Mouse (Mus musculus) embryonic facial prominence, embryonic 10.5 days (tissue): ENCODE data around the gene Runx3. TPM values are rescaled to one million over a fixed set of nuclear protein-coding genes. Genes with fewer than 3 reads are reported as not detected.

Source experiments
- DNase-seq: peaks from one replicate; pipeline ENCODE4 v3.0.0-alpha.2; 2017; ENCODE audit warnings: low spot score
- H3K27ac ChIP-seq: fragments of 300-500 bp; sonication (generic); replicated peaks from 2 replicates; pipeline ENCODE4 v1.5.1; 2016; ENCODE audit warnings: mild to moderate bottlenecking
- H3K27me3 ChIP-seq: fragments of 300-500 bp; sonication (generic); replicated peaks from 2 replicates; pipeline ENCODE4 v1.6.1; 2016; ENCODE audit warnings: low read depth, mild to moderate bottlenecking; ENCODE audit not compliant: poor library complexity, severe bottlenecking
- H3K36me3 ChIP-seq: fragments of 300-500 bp; sonication (generic); replicated peaks from 2 replicates; pipeline ENCODE4 v1.6.1; 2016; ENCODE audit warnings: mild to moderate bottlenecking, moderate library complexity
- H3K4me1 ChIP-seq: fragments of 300-500 bp; sonication (generic); 2 replicates; pipeline ENCODE4 v1.6.1; 2016
- H3K4me3 ChIP-seq: fragments of 300-500 bp; sonication (generic); 2 replicates; pipeline ENCODE4 v1.5.1; 2016; ENCODE audit warnings: mild to moderate bottlenecking, moderate library complexity
- H3K9me3 ChIP-seq: fragments of 300-500 bp; sonication (generic); 2 replicates; pipeline ENCODE4 v1.6.1; 2016; ENCODE audit warnings: mild to moderate bottlenecking
- WGBS: fragments of 180-500 bp; shearing (Covaris S2); methylation state at CpG from one replicate; pipeline ENCODE4 v1.1.7; 2016; 5-methylcytosine and 5-hydroxymethylcytosine counted together
- polyA plus RNA-seq: library from polyadenylated mRNA; unstranded; fragments of >200 nt; fragmentation: Nextera tagmentation; extraction: Ambion mirVana; gene quantifications from 2 replicates; pipeline ENCODE4 v1.2.1, GENCODE M21; 2016

Runx3 gene
- polyA plus RNA-seq, 1 experiment from 2014 or later: 0.04 TPM

GRCm38 (mm10) chr4:135221632-135222407 is 101.4 kb downstream of the Runx3 start:
- WGBS: 91% methylated on average over 12 of the region's 12 CpGs
- peaks cover 95% of the 10 kb centered on the region for H3K36me3 ChIP-seq

GRCm38 (mm10) chr4:135223808-135224207 is 103.4 kb downstream of the Runx3 start:
- Histone ChIP-seq H3K36me3 (peaks cover 76% of the 10 kb centered on the region), H3K27ac (no peak overlapping the region), H3K27me3 (no peaks in the 10 kb centered on the region), H3K9me3 (no peaks in the 10 kb centered on the region), H3K4me3 (no peak overlapping the region), H3K4me1 (no peaks in the 10 kb centered on the region)
- no peak for DNase-seq
- 92% methylated on average over 9 of the region's 9 CpGs for WGBS

More at GRCm38 (mm10) chr4:135221632-135222407, 101.4 kb downstream of the Runx3 start:
- H3K9me3 ChIP-seq: no peaks in the 10 kb centered on the region
- H3K4me3 ChIP-seq: no peak overlapping the region
- H3K27me3 ChIP-seq: no peaks in the 10 kb centered on the region
- H3K27ac ChIP-seq: no peak overlapping the region
- DNase-seq: no peak
- H3K4me1 ChIP-seq: no peaks in the 10 kb centered on the region

GRCm38 (mm10) chr4:135226008-135226667 is 105.7 kb downstream of the Runx3 start:
- Histone ChIP-seq H3K4me1 (no peaks in the 10 kb centered on the region), H3K4me3 (no peak overlapping the region), H3K27me3 (no peaks in the 10 kb centered on the region), H3K36me3 (peaks cover 63% of the 10 kb centered on the region), H3K27ac (no peak overlapping the region), H3K9me3 (no peaks in the 10 kb centered on the region)
- no peak for DNase-seq
- WGBS: 92% methylated on average over 12 of the region's 12 CpGs

Other genes with a start within 250 kb of the Runx3 start
- gene Tmem50a, start 205.6 kb upstream of the Runx3 start, polyA plus RNA-seq: 127 and 133 TPM in 2 replicates
- gene Rsrp1, start 197.1 kb upstream of the Runx3 start, polyA plus RNA-seq: 343 and 353 TPM in 2 replicates
- 65.2 and 65.9 TPM in 2 replicates for gene Syf2, start 189.8 kb upstream of the Runx3 start, polyA plus RNA-seq
- gene Clic4, start 152.2 kb downstream of the Runx3 start, polyA plus RNA-seq: 207 and 211 TPM in 2 replicates
- gene Srrm1, start 232.7 kb downstream of the Runx3 start, polyA plus RNA-seq: 240 and 247 TPM in 2 replicates